Mouse (Mus musculus) left cerebral cortex, adult 11 months (tissue): ENCODE measurements around the gene Alpk3.

Source experiments
- DNase-seq: peaks from one replicate; pipeline ENCODE4 v3.0.0; 2022; ENCODE audit warnings: low spot score

Alpk3 gene

GRCm38 (mm10) chr7:81075299-81075698, 17.9 kb downstream of the Alpk3 start:
- no peak for DNase-seq

- no peak for DNase-seq
Measured at GRCm38 (mm10) chr7:81075732-81076131, 18.3 kb downstream of the Alpk3 start.

GRCm38 (mm10) chr7:81077009-81077408, 19.6 kb downstream of the Alpk3 start:
- no peak for DNase-seq

- no peak for DNase-seq
Measured at GRCm38 (mm10) chr7:81078740-81079139, 21.3 kb downstream of the Alpk3 start.

DNA sequence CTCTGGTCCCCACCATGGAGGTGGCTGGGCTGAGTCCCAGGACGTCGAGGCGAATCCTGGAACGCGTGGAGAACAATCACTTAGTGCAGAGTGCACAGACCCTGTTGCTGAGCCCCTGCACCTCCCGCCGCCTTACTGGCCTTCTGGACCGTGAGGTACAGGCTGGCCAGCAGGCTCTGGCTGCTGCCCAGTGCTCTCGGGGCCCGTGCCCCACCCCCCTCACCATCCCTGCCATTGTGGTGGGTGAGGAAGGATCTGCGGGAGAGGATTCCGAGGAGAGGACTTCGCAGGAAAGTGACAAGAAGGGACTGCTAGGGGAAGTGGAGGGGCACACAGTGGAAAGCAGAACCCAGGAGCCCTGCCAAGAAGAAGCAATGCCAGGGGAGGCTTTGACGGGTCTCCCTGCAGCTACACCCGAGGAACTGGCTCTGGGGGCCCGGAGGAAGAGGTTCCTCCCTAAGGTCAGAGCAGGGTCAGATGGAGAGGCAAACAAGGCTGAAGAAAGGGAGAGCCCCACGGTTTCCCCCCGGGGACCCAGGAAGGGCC, 36.1 kb downstream of the Alpk3 start:
- DNase-seq = no peak

DNA sequence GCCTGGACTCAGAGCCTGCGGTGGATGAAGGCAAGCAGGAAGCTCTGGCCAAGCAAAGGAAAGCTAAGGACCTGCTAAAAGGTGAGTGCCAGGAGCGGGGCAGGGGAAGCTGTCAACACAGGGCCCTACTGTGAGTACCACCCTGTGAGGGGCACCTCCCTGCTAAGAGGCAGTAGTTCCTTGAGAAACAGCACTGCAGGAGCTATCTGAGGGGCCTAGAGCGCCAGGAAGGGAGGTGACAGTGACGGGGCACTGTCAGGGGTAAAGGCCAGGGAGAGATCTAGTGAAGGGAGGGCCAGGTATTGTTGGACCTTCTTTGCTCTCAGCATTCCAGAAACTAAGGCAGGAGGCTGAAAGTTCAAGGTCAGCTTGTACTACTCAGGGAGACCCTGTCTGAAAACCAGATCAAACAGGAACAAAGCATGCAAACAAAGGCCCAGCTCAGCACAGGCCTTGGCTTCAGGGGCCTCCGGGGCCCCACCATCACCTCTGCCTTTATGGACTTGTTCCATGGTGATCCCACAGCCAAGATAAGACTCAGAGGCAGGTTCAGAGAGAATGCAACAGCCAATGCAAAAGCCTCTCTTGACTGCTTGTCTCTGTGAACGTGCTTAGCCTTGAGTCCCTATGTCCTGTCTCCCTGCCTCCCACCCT, 36.8 kb downstream of the Alpk3 start:
- DNase-seq = no peak

- no peak for DNase-seq
Measured at GRCm38 (mm10) chr7:81100341-81100740, 42.9 kb downstream of the Alpk3 start.

DNA sequence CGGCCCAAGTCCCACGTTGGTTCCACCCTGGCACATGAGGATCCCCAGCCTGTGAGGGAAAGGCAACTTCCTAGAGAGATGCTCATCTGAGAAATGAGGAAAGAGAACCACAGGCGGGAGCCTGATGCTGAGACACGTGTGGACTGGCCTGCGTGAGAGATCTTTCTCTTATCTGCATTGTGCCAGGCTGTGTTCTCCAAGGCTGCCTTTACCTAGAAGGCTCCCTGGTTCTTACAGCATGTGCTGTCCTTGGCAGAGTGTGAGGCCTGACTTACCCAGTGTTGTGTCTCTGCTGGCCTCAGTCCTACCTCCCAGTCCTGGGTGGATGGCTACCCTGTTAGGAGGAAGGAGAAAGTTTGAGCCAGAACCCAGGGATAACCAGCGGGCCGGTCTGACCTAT, 45.5 kb downstream of the Alpk3 start:
- DNase-seq = no peak

GRCm38 (mm10) chr7:81105525-81105924, 48.1 kb downstream of the Alpk3 start:
- no peak for DNase-seq

GRCm38 (mm10) chr7:81108226-81108625, 50.8 kb downstream of the Alpk3 start:
- DNase-seq = no peak

DNA sequence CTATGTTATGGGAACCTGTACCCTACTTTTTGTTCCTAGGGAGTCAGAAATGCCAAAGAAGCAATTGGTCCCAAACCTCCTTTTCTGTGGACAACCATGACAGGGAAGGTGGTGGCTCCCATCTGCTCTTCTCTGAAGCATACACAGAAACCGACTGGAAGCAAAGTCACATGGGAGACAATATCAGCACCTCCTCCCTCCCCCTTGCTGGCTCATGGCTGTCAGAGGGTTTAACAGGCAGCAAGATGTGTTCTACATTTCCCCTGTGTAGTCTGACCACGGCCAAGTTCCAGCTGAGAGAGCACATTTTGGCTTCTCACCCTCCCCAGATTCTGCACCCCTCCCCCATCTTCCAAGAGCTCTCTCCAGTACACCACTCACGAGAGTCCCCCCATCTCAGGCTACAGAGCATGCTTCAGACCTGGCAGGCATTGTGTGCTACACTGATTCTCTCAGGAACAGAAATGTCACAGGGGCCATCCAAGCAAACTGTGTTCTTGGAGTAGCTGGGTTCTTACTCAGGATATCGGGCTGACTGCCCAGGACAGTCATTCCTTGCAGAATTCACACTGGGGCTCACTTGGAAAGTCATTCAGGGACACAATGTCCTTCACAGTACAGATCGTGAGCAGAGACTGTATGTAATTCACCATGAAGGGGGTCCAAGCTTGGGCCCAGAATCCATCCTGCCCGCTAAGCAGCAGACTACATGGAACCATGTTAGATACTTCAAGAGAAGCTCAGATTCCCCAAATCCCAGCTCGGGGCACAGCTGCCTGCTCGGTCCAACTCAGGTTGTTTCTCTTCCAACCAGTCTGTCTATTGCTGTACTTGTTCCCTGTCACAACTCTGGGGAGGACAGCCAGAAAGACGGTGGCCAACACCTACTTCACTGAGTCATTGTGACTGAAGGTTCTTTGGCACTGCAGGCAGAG, 52.6 kb downstream of the Alpk3 start:
- DNase-seq = no peak

DNA sequence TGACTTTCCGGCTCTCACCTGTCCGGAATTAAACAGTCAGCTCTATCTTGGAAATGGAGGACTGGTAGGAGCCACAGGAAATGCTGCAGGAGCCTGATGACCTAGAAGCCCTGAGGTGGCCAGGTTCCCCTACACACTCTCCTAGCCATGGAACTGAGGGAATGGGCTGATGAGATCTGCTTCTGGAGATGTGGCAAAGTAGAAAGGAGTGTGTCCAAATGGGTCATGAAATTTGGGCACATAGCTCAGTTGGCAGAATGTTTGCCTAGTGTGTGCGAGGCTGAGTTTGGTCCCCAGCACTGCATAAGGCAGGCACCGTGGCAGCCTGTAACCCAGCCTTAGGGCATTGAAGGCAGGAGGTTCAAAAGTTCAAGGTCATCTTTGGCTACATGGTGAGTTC, 53.4 kb downstream of the Alpk3 start:
- no peak for DNase-seq

DNA sequence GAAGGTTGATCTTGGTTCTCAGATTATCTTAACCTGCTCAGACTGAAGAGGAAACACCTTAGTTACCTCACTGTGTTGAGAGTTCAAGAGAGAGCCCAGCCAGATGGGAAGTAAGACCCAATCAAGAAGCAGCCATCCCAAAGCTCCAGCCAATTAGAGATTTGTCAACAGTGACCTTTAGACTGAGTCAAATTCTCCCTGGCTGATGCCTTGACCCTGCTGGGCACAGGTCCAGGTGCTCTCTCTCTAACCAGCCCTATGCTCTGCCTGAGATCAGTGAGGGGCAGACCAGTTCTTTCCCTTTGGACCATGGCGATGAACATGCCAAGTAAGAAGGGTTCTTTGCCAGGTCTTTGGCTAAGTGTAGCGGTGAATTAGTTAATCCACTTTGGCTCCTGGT, 54.3 kb downstream of the Alpk3 start:
- no peak for DNase-seq

DNA sequence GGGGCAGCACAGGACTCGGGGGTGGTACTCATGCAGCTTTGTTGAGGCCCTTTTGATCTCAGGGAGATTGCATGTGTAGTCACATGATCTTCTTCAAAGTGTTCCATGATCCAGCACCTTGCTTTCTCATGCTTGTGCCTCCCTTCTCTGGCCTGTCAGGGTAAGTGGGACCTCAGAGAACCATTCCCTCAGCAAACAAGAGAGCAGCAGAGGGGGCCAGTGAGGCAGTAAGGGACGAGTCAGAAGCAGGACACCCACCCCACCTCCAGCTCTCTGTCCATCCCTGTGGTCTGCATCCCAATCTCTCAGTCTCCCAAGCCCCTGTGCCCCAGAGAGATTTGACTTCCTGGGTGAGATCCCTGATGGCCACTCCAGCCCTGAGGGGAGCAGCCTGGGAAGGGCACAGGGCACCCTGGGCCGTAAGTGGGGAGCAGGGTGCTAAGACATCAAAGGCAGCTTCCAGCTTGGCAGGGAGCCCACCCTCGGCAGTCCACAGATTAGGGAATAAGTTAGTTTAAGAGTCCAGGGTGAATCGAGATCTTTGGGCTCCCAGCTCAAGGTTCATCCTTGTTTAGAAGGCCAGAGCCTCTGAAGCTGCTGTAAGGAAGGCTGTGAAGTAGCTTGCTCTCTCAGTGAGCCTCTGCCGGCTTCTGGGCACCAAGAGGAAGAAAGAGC, 55.4 kb downstream of the Alpk3 start:
- DNase-seq = no peak

DNA sequence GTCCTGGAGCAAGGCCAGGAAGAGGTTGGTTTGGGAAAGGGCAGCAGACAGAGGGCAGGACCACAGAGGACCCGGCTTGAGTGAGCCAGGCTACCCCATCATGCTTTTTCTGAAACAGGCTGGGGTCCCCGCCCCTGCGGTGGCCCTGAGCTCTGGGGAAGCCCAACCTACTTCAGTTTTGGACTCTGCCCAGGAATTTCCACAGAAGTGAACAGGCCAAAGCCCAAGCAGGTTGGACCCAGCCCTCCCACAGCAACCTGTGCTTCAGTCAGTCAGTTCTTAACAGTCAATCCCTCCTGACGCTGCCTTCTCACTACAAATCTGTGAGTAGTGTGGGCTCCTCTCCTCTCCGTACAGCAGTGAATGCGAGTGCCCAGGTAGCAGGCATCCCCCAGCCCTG, 57.2 kb downstream of the Alpk3 start, which contains the start of gene Slc28a1:
Slc28a1 (plus strand) TSS at position 245 of the 400 bp plus-strand sequence.
- no peak for DNase-seq

GRCm38 (mm10) chr7:81121099-81121498, 63.7 kb downstream of the Alpk3 start:
- DNase-seq = no peak

GRCm38 (mm10) chr7:81122808-81123207, 65.4 kb downstream of the Alpk3 start:
- no peak for DNase-seq

DNA sequence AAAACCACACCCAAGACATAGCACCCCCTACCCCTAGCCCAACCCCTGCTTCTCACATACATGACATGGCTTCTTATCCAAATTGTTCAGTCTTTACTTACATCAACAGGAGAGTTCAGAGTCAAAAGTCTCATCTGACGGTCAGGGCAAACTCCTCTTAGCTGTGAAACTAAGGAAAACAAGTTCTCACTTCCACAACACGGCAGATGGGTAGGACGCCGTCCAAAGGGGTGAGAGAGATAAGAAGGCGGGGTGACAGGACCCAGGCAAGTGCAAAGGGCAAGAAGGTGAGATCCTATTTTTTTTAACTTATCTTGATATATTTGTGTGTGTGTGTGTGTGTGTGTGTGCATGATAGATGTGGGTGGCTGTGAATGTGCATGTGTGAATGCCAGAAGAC, 66.2 kb downstream of the Alpk3 start:
- DNase-seq = no peak

- no peak for DNase-seq
Measured at GRCm38 (mm10) chr7:81124773-81125172, 67.4 kb downstream of the Alpk3 start.

- no peak for DNase-seq
Measured at GRCm38 (mm10) chr7:81125215-81126175, 68.1 kb downstream of the Alpk3 start.

DNA sequence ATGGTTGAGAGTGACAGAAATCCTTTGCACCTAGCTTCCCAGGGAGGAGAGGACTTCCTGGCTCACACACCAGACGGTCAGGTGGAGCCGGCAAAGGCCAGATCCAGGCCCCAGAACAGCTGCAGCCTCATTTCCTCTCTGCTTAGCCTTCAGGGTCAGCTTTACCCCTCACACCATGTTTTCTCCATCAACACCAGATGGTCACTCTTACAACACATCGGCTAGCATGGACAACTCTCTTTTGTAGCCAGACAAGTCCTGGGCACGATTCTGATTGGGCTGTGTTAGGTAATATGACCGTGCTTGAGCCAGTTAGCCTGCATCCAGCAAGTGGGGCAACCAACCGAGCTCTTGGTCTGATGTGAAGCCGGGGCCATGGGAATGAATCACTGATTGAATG, 74.5 kb downstream of the Alpk3 start:
- DNase-seq = no peak
